Mouse (Mus musculus) liver, embryonic 16.5 days (tissue): ENCODE data around the gene Rgs3. TPM values are rescaled to one million over a fixed set of nuclear protein-coding genes. Genes with fewer than 3 reads are reported as not detected.

ENCODE experiments used
- ATAC-seq: fragments of 200-750 bp; cut with Nextera tagmentation; 2 replicates; pipeline ENCODE4 v1.8.0; 2017; ENCODE audit warnings: low read depth, mild to moderate bottlenecking, moderate number of reproducible peaks, moderate library complexity
- H3K27ac ChIP-seq: fragments of 300-500 bp; sonication (generic); 2 replicates; pipeline ENCODE4 v1.5.1; 2014; ENCODE audit warnings: mild to moderate bottlenecking, low read length
- H3K27me3 ChIP-seq: fragments of 300-500 bp; sonication (generic); 2 replicates; pipeline ENCODE4 v1.6.1; 2014; ENCODE audit warnings: low read depth, low read length, mixed read lengths; ENCODE audit not compliant: control insufficient read depth, insufficient read depth
- H3K36me3 ChIP-seq: fragments of 300-500 bp; sonication (generic); 2 replicates; pipeline ENCODE4 v1.6.1; 2014; ENCODE audit warnings: mild to moderate bottlenecking; ENCODE audit not compliant: control insufficient read depth, insufficient read depth
- H3K4me1 ChIP-seq: fragments of 300-500 bp; sonication (generic); 2 replicates; pipeline ENCODE4 v1.6.1; 2014; ENCODE audit warnings: low read depth, low read length, mixed read lengths; ENCODE audit not compliant: control insufficient read depth
- H3K4me2 ChIP-seq: fragments of 300-500 bp; sonication (generic); 2 replicates; pipeline ENCODE4 v1.6.1; 2014; ENCODE audit warnings: low read depth, low read length, mixed read lengths
- H3K4me3 ChIP-seq: fragments of 300-500 bp; sonication (generic); 2 replicates; pipeline ENCODE4 v1.5.1; 2014; ENCODE audit warnings: low read depth, mild to moderate bottlenecking, low read length
- H3K9ac ChIP-seq: fragments of 300-500 bp; sonication (generic); 2 replicates; pipeline ENCODE4 v1.6.1; 2014; ENCODE audit warnings: low read depth, low read length
- H3K9me3 ChIP-seq: fragments of 300-500 bp; sonication (generic); replicated peaks from 2 replicates; pipeline ENCODE4 v1.6.1; 2016; ENCODE audit warnings: low read length; ENCODE audit not compliant: control insufficient read depth
- WGBS: fragments of 180-500 bp; shearing (Covaris S2); extraction: QIAGEN DNeasy Blood & Tissue Kit; methylation state at CpG from one replicate; pipeline ENCODE4 v1.1.7; 2014; ENCODE audit not compliant: insufficient replicate concordance; 5-methylcytosine and 5-hydroxymethylcytosine counted together
- polyA plus RNA-seq: library from polyadenylated mRNA; unstranded; fragments of >200 nt; fragmentation: Nextera tagmentation; extraction: Ambion mirVana; gene quantifications from 2 replicates; pipeline ENCODE4 v1.2.1, GENCODE M21; 2015

The Rgs3 gene
- polyA plus RNA-seq, 1 experiment from 2014 or later: 7.0 TPM

DNA sequence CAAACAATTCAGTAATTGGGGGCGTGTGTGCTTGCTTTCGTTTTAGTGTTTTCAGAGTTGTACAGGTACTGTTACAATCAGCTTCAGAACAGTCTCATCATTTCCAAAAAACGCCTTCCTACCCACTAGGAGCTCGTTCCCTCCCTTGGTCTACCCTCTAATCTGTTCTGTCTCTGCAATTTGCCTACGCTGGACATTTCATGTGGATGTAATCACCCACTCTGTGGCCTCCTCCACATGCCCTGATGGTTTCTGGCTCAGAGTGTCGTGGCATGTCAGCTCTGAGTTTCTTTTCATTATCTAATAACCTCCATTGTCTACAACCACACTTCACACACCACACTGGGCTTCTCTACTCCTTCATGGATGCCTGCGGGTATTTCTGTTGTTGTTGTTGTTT, 151.5 kb downstream of the Rgs3 start:
- Histone ChIP-seq H3K4me3 (no peak overlapping the region), H3K27me3 (no peaks in the 10 kb centered on the region), H3K9me3 (no peaks in the 10 kb centered on the region), H3K36me3 (no peaks in the 10 kb centered on the region), H3K27ac (no peak overlapping the region), H3K9ac (no peak overlapping the region), H3K4me1 (no peaks in the 10 kb centered on the region), H3K4me2 (no peak overlapping the region)
- 61% methylated on average over 7 of the region's 7 CpGs for WGBS
- no peak for ATAC-seq

DNA sequence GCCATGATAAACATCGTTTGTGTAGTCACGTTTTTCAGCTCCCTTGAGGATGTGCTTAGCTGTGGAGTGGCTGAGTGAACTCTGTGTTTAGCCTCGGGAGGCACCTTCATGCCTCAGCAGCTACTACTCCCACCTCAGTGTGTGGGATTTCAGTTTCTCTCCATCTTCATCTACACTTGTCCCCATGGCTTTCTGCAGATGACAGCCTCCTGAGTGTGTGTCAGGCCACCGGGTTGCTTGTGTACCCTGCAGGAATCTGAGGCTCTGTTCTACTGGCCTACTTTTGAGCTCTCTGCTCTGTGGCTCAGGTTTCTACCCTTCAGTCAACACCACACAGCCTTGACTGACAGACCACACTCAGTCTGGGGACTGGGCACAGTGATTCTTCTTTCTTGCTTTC, 151.9 kb downstream of the Rgs3 start:
- no peaks in the 10 kb centered on the region for H3K9me3 ChIP-seq
- ATAC-seq: no peak
- 53% methylated on average over 4 of the region's 4 CpGs for WGBS

DNA sequence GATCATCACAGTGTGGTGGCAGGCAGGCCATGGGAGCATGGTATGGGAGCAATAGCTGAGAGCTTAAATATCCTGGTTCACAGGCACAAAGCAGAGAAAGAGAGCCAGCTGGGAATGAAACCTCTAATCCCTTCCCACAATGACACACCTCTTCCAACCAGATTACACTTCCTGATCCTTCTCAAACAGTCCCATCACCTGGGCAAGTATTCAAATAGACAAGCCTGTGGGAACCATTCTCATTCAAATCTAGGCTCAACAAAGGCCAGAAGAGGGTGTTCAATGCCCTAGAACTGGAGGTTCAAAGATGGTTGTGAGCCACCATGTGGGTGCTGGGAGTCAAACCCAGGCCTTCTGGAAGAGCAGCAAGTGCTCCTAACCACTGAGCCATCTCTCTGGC, 161.2 kb downstream of the Rgs3 start:
- no peaks in the 10 kb centered on the region for H3K9me3 ChIP-seq
- H3K4me1 ChIP-seq: peaks cover 5% of the 10 kb centered on the region
- H3K4me3 ChIP-seq: no peak overlapping the region
- H3K4me2 ChIP-seq: no peak overlapping the region
- H3K27ac ChIP-seq: no peak overlapping the region
- no peaks in the 10 kb centered on the region for H3K36me3 ChIP-seq
- ATAC-seq: no peak
- H3K9ac ChIP-seq: no peak overlapping the region
- H3K27me3 ChIP-seq: no peaks in the 10 kb centered on the region

More for the DNA sequence above, 151.9 kb downstream of the Rgs3 start:
- H3K9ac ChIP-seq: no peak overlapping the region
- H3K36me3 ChIP-seq: no peaks in the 10 kb centered on the region
- no peaks in the 10 kb centered on the region for H3K4me1 ChIP-seq
- no peak overlapping the region for H3K4me3 ChIP-seq
- no peak overlapping the region for H3K27ac ChIP-seq
- no peaks in the 10 kb centered on the region for H3K27me3 ChIP-seq
- no peak overlapping the region for H3K4me2 ChIP-seq

- Histone ChIP-seq H3K9me3 (no peaks in the 10 kb centered on the region), H3K36me3 (no peaks in the 10 kb centered on the region), H3K4me2 (no peak overlapping the region), H3K4me1 (peaks cover 5% of the 10 kb centered on the region), H3K4me3 (no peak overlapping the region), H3K27ac (no peak overlapping the region), H3K9ac (no peak overlapping the region), H3K27me3 (no peaks in the 10 kb centered on the region)
- WGBS: 40% methylated on average over 3 of the region's 3 CpGs
- 0 out of 2 replicates have a peak, but pooled peaks have one; percentile 19 for ATAC-seq
Measured at GRCm38 (mm10) chr4:62722021-62722426, 162.4 kb downstream of the Rgs3 start.

- Histone ChIP-seq H3K9me3 (no peaks in the 10 kb centered on the region), H3K27ac (no peak overlapping the region), H3K9ac (no peak overlapping the region), H3K4me3 (no peak overlapping the region), H3K27me3 (no peaks in the 10 kb centered on the region), H3K36me3 (no peaks in the 10 kb centered on the region), H3K4me2 (no peak overlapping the region), H3K4me1 (peaks cover 5% of the 10 kb centered on the region)
- WGBS: 58% methylated on average over 5 of the region's 5 CpGs
- no peak for ATAC-seq
Measured at GRCm38 (mm10) chr4:62723795-62724194, 164.1 kb downstream of the Rgs3 start.

DNA sequence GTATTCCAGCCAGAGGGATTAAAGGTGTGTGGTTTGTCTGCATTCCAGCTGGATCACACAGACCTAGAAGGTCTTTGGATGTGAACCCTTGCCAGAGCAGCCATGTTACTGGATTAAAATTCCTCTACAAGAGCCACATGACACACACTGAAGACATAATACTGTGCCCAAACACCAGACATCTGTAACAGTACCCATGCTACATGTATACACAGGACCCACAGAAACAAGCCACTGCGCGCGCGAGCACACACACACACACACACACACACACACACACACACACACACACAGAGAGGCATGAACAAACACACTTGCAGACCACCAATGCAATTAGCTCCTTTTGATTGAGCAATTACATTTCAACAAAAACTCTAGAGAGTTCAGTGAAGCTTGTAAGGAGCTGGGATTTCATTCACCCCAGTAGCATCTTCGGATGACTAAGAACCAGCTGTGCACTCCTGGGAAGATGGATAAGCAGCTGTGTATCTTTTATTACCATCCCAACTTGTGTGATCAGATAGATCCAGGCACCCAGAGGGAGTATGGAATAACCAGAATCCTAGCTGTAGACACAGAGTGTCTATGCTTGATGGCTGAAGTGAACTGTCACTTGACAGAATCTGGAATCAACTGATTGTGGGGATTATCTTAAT, 166.8 kb downstream of the Rgs3 start:
- no peak for ATAC-seq
- Histone ChIP-seq H3K27ac (no peak overlapping the region), H3K27me3 (no peaks in the 10 kb centered on the region), H3K4me3 (no peak overlapping the region), H3K9me3 (no peaks in the 10 kb centered on the region), H3K9ac (no peak overlapping the region), H3K4me1 (peaks cover 5% of the 10 kb centered on the region), H3K4me2 (no peak overlapping the region), H3K36me3 (no peaks in the 10 kb centered on the region)
- WGBS: 86% methylated on average over 5 of the region's 5 CpGs

GRCm38 (mm10) chr4:62727541-62728303, 168.1 kb downstream of the Rgs3 start:
- ATAC-seq: no peak
- H3K27ac ChIP-seq: no peak overlapping the region
- H3K4me1 ChIP-seq: no peaks in the 10 kb centered on the region
- H3K36me3 ChIP-seq: no peaks in the 10 kb centered on the region
- no peaks in the 10 kb centered on the region for H3K27me3 ChIP-seq
- no peaks in the 10 kb centered on the region for H3K9me3 ChIP-seq
- H3K4me2 ChIP-seq: no peak overlapping the region
- H3K9ac ChIP-seq: no peak overlapping the region
- no peak overlapping the region for H3K4me3 ChIP-seq
- WGBS: 73% methylated on average over 20 of the region's 20 CpGs

DNA sequence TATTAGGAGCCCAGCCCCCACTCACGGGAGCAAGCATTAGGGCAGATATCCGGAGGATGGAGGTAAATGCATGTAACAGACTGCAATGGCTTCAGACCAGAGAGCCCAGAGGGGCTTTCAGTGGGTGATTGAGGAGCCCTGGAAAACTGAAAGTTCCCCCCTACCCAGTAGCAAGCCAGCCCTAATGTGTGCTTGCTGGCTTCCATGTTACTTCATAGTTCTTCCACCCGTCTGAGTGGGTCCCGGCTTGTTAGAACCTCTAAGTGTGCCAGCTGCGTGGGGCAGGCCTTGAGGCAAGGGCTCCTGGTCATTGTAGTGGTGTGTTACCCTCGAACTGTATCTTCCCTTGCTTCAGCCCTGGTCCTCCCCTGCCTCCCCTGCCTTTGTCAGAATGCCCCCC, 168.8 kb downstream of the Rgs3 start:
- Histone ChIP-seq H3K4me3 (no peak overlapping the region), H3K9ac (no peak overlapping the region), H3K9me3 (no peaks in the 10 kb centered on the region), H3K27ac (no peak overlapping the region), H3K4me2 (no peak overlapping the region), H3K4me1 (no peaks in the 10 kb centered on the region), H3K36me3 (no peaks in the 10 kb centered on the region), H3K27me3 (no peaks in the 10 kb centered on the region)
- WGBS: 65% methylated on average over 6 of the region's 6 CpGs
- no peak for ATAC-seq

- no peaks in the 10 kb centered on the region for H3K27me3 ChIP-seq
- ATAC-seq: no peak
Measured at GRCm38 (mm10) chr4:62729191-62729590, 169.5 kb downstream of the Rgs3 start.

More at GRCm38 (mm10) chr4:62729191-62729590, 169.5 kb downstream of the Rgs3 start:
- H3K4me3 ChIP-seq: no peak overlapping the region
- H3K4me2 ChIP-seq: no peak overlapping the region
- no peak overlapping the region for H3K27ac ChIP-seq
- WGBS: 39% methylated on average over 4 of the region's 4 CpGs
- H3K4me1 ChIP-seq: no peaks in the 10 kb centered on the region
- no peaks in the 10 kb centered on the region for H3K36me3 ChIP-seq
- no peaks in the 10 kb centered on the region for H3K9me3 ChIP-seq
- H3K9ac ChIP-seq: no peak overlapping the region
